Mouse (Mus musculus) liver, postnatal 0 days (tissue): Measurements from ENCODE around the gene Dock11.

Source experiments
- CTCF ChIP-seq: sonication (generic); IDR thresholded peaks from 2 replicates; pipeline ENCODE4 v1.5.1; 2016; ENCODE audit warnings: antibody characterized with exemption, low read depth
- EP300 ChIP-seq: IDR thresholded peaks from 2 replicates; pipeline ENCODE4 v1.6.1; 2016; ENCODE audit warnings: antibody characterized with exemption, low read depth, mild to moderate bottlenecking

DNA sequence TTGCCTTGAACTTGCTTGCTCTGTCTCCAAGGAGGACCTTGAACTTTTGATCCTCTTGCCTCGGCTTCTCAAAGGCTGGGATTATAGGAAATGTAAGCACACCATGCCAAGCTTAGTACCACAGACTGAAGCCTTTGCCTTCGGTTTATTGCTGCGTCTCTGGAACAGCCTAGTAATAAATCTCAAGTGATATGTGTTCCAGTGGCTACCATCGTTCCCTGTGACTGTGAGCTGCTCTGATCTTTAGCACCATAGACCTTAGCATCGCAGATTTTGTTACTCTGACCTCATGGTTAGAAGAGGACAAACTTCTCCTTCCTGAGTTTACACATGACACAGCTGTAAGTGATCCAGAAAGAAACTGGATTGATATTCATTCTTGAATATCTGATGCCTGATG, 142.5 kb downstream of the Dock11 start:
- no peak for TF ChIP-seq CTCF
- no peak for TF ChIP-seq EP300
